Mouse (Mus musculus): ENCODE measurements around the gene Ppp2r3a.

DNA sequence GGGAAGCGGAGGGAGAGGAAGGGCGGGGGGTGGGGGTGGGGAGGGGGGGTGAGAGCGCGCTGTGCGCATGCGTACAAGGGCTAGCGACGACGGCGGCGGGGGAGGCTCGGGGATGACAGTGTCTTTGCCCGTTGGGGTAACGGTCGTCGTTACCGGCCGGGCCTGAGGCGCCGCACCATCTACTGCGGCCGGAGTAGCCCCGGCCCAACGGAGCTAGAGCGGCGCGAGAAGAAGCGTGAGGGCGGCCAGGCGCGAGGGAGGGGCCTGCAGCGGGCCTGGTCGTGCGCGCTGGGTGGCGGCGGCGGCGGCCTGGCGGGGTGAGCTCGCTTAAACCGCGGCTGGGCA, 177.6 kb downstream of the Ppp2r3a start, which contains the start of gene Msl2:
- TF ChIP-seq POLR2A (IDR thresholded peaks at IDR 0.05; ENCODE audit: low read depth, low read length) (peak; percentile 80), CTCF (IDR thresholded peaks at IDR 0.05; ENCODE audit: borderline replicate concordance, insufficient read depth, low read length) (no peak)

Measured in embryonic fibroblast, embryonic 13.5 days (primary cell).